Mouse (Mus musculus) kidney, embryonic 16.5 days (tissue): ENCODE results near the gene Krt1. TPM values are rescaled to one million over a fixed set of nuclear protein-coding genes. Genes with fewer than 3 reads are reported as not detected.

Experiments used
- ATAC-seq: fragments of 200-750 bp; cut with Nextera tagmentation; 2 replicates; pipeline ENCODE4 v1.8.0; 2017; ENCODE audit warnings: moderate TSS enrichment; ENCODE audit not compliant: low FRiP score, low TSS enrichment
- H3K27ac ChIP-seq: fragments of 300-500 bp; sonication (generic); 2 replicates; pipeline ENCODE4 v1.5.1; 2014; ENCODE audit warnings: low read length
- H3K27me3 ChIP-seq: fragments of 300-500 bp; sonication (generic); 2 replicates; pipeline ENCODE4 v1.6.1; 2014; ENCODE audit warnings: low read length, control low read depth, mixed read lengths; ENCODE audit not compliant: insufficient read depth
- H3K36me3 ChIP-seq: fragments of 300-500 bp; sonication (generic); 2 replicates; pipeline ENCODE4 v1.6.1; 2014; ENCODE audit warnings: low read length, control low read depth, mixed read lengths; ENCODE audit not compliant: insufficient read depth
- H3K4me1 ChIP-seq: fragments of 300-500 bp; sonication (generic); 2 replicates; pipeline ENCODE4 v1.6.1; 2014; ENCODE audit warnings: low read length, control low read depth, mixed read lengths; ENCODE audit not compliant: insufficient read depth
- H3K4me2 ChIP-seq: fragments of 300-500 bp; sonication (generic); replicated peaks from 2 replicates; pipeline ENCODE4 v1.6.1; 2014; ENCODE audit warnings: low read depth, low read length
- H3K4me3 ChIP-seq: fragments of 300-500 bp; sonication (generic); 2 replicates; pipeline ENCODE4 v1.5.1; 2014; ENCODE audit warnings: mild to moderate bottlenecking, low read length
- H3K9ac ChIP-seq: fragments of 300-500 bp; sonication (generic); replicated peaks from 2 replicates; pipeline ENCODE4 v1.6.1; 2014; ENCODE audit warnings: low read length
- H3K9me3 ChIP-seq: fragments of 300-500 bp; sonication (generic); 2 replicates; pipeline ENCODE4 v1.6.1; 2016; ENCODE audit warnings: low read length, control low read depth
- WGBS: fragments of 180-500 bp; shearing (Covaris S2); extraction: QIAGEN DNeasy Blood & Tissue Kit; methylation state at CpG from one replicate; pipeline ENCODE4 v1.1.7; 2014; 5-methylcytosine and 5-hydroxymethylcytosine counted together
- polyA plus RNA-seq: library from polyadenylated mRNA; unstranded; fragments of >200 nt; fragmentation: Nextera tagmentation; extraction: Ambion mirVana; gene quantifications from 2 replicates; pipeline ENCODE4 v1.2.1, GENCODE M21; 2015

Gene Krt1
- 0.57 and 0.77 TPM in 2 replicates for polyA plus RNA-seq

DNA sequence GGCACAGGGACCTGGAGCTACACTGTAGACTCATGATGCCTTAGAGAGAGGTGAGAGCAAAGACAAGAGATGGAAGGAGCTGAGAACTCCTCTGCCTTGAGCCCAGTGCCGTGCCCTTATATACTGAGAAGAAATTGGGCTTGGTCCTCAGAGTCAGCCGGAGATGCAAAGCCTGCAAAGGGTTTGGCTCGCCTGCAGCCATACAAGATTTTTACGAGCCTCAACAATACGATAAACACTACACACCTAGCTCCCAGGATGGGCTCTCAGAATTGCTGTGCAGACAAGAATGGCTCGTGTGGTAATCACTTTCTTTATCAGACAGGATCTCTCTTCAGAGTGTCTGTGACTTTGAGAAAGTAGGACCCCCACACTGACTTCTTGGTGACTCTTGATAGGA, at the start of gene Krt1:
Gene Krt1 (minus strand): TSS at position 101 of the 400 bp plus-strand sequence.
- Histone ChIP-seq H3K9me3 (no peaks in the 10 kb centered on the region), H3K27me3 (peaks cover 20% of the 10 kb centered on the region; the same call in 1 of the 2 replicates), H3K4me3 (no peak within 1 kb of the TSS), H3K4me1 (no peaks in the 10 kb centered on the region; the same call in 1 of the 2 replicates), H3K4me2 (no peak within 1 kb of the TSS), H3K36me3 (no peaks in the 10 kb centered on the region), H3K9ac (no peak within 1 kb of the TSS), H3K27ac (no peak within 1 kb of the TSS)
- 72% methylated on average over 6 of the region's 6 CpGs for WGBS
- no peak for ATAC-seq

DNA sequence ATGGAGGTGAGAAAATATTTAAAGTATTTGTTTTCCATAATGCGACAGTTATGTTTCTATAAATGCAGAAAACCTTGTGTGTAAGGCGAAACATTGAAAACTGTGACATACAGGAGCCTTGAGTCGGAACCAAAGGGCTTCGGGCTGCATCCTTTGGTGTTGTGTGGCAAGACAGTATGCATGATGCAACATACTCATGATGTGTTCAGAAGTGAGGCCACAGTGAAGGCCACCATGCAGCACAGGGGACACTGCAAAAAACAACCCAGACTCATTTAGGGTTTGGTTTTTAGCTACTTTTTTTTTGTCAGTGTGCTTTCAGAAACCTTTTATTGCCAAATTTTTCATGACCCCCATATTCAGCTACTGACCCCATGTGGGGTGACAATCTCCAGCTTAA, 44.6 kb upstream of the Krt1 start:
- Histone ChIP-seq H3K9ac (no peak overlapping the region), H3K4me3 (no peak overlapping the region), H3K4me1 (no peaks in the 10 kb centered on the region), H3K36me3 (no peaks in the 10 kb centered on the region), H3K4me2 (no peak overlapping the region), H3K27me3 (no peaks in the 10 kb centered on the region), H3K9me3 (no peaks in the 10 kb centered on the region), H3K27ac (no peak overlapping the region)
- WGBS = 89% methylated on average over 4 of the region's 4 CpGs
- no peak for ATAC-seq

DNA sequence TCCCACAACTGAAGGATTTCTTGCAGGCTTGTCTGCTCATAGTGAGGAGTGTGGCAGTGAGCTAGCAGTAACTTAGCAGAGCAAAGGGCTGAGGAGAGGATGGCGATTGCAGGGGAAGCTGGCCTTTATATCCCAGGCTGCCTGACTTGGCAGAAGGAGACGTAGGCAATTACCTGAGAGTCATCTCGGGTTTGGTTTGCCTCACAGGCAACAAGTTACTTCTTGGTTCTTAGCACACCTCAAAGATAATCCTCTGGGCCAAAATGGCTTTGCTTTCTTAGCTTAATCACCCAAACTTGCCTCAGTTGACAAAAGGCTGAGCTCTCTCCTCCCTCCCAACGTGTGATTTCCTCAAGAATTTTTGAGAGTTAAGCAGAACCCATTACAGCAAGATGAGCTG, 42.2 kb upstream of the Krt1 start, which contains the start of gene Krt76:
Gene Krt76 (minus strand): TSS at position 101 of the 400 bp plus-strand sequence.
- no peak within 1 kb of the TSS for H3K9ac ChIP-seq
- no peaks in the 10 kb centered on the region for H3K27me3 ChIP-seq
- WGBS = 48% methylated on average over 4 of the region's 4 CpGs
- H3K4me2 ChIP-seq = no peak within 1 kb of the TSS
- no peak within 1 kb of the TSS for H3K27ac ChIP-seq
- no peaks in the 10 kb centered on the region for H3K4me1 ChIP-seq
- H3K4me3 ChIP-seq = no peak within 1 kb of the TSS
- ATAC-seq = no peak
- no peaks in the 10 kb centered on the region for H3K36me3 ChIP-seq
- no peaks in the 10 kb centered on the region for H3K9me3 ChIP-seq

GRCm38 (mm10) chr15:101879776-101880175, 29.2 kb upstream of the Krt1 start:
- Histone ChIP-seq H3K4me3 (no peak overlapping the region), H3K27me3 (no peaks in the 10 kb centered on the region), H3K9ac (no peak overlapping the region), H3K36me3 (no peaks in the 10 kb centered on the region), H3K27ac (no peak overlapping the region), H3K4me1 (no peaks in the 10 kb centered on the region), H3K4me2 (no peak overlapping the region), H3K9me3 (no peaks in the 10 kb centered on the region)
- ATAC-seq = no peak
- 24% methylated on average over 9 of the region's 11 CpGs for WGBS

- no peak overlapping the region for H3K4me2 ChIP-seq
- H3K4me3 ChIP-seq = no peak overlapping the region
- no peak for ATAC-seq
- H3K9me3 ChIP-seq = no peaks in the 10 kb centered on the region
- no peaks in the 10 kb centered on the region for H3K4me1 ChIP-seq
- 55% methylated on average over 2 of the region's 2 CpGs for WGBS
- H3K27me3 ChIP-seq = no peaks in the 10 kb centered on the region
- H3K27ac ChIP-seq = no peak overlapping the region
- no peak overlapping the region for H3K9ac ChIP-seq
- H3K36me3 ChIP-seq = no peaks in the 10 kb centered on the region
Observed at GRCm38 (mm10) chr15:101878041-101878440, 27.4 kb upstream of the Krt1 start.

- Histone ChIP-seq H3K36me3 (no peaks in the 10 kb centered on the region), H3K4me3 (no peak overlapping the region), H3K9ac (no peak overlapping the region), H3K4me1 (no peaks in the 10 kb centered on the region), H3K27me3 (no peaks in the 10 kb centered on the region; the same call in 1 of the 2 replicates), H3K27ac (no peak overlapping the region), H3K9me3 (no peaks in the 10 kb centered on the region), H3K4me2 (no peak overlapping the region)
- 93% methylated on average over 1 of the region's 1 CpGs for WGBS
- no peak for ATAC-seq
Observed at GRCm38 (mm10) chr15:101874383-101874782, 23.8 kb upstream of the Krt1 start.

DNA sequence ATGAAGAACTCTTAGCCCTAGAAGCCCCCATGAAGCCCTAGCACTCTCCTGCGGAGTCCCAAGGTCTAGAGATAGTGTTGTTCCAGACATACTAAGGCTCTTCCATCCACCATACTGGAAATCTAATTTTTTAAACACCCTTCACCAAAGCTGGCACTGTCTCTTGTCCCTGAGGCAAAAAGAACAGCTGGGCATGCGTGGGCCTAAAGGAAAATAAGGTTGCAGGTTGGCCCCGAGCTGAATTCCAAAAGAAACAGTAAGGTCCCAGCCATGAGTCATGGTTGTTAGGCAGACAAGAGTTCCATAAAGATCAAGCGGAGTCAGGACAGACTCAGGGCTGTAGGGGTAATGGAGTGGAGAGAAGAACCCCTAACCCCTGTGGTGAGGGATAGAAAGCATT, 22.6 kb upstream of the Krt1 start:
- no peak for ATAC-seq
- Histone ChIP-seq H3K9ac (no peak overlapping the region), H3K4me2 (no peak overlapping the region), H3K4me1 (no peaks in the 10 kb centered on the region), H3K36me3 (no peaks in the 10 kb centered on the region), H3K27ac (no peak overlapping the region), H3K4me3 (no peak overlapping the region), H3K27me3 (no peaks in the 10 kb centered on the region; the same call in 1 of the 2 replicates), H3K9me3 (no peaks in the 10 kb centered on the region)
- whole genome bisulfite sequencing = 50% methylated on average over 4 of the region's 4 CpGs

- no peak within 1 kb of the TSS for H3K9ac ChIP-seq
- no peak for ATAC-seq
- H3K36me3 ChIP-seq = no peaks in the 10 kb centered on the region
- no peaks in the 10 kb centered on the region for H3K4me1 ChIP-seq
- H3K9me3 ChIP-seq = no peaks in the 10 kb centered on the region
- H3K4me3 ChIP-seq = no peak within 1 kb of the TSS
- no peak within 1 kb of the TSS for H3K4me2 ChIP-seq
- no peaks in the 10 kb centered on the region; the same call in 1 of the 2 replicates for H3K27me3 ChIP-seq
- H3K27ac ChIP-seq = no peak within 1 kb of the TSS
- WGBS = 44% methylated on average over 6 of the region's 6 CpGs
Observed at GRCm38 (mm10) chr15:101869431-101869830, 18.8 kb upstream of the Krt1 start, which contains the start of gene Krt77. Gene Krt77 (minus strand): TSS chr15:101869705.

GRCm38 (mm10) chr15:101866754-101867153, 16.2 kb upstream of the Krt1 start:
- WGBS = 78% methylated on average over 7 of the region's 7 CpGs
- Histone ChIP-seq H3K4me3 (no peak overlapping the region), H3K4me1 (no peaks in the 10 kb centered on the region), H3K9ac (no peak overlapping the region), H3K27me3 (no peaks in the 10 kb centered on the region), H3K27ac (no peak overlapping the region), H3K36me3 (no peaks in the 10 kb centered on the region), H3K4me2 (no peak overlapping the region), H3K9me3 (no peaks in the 10 kb centered on the region)
- ATAC-seq = no peak

DNA sequence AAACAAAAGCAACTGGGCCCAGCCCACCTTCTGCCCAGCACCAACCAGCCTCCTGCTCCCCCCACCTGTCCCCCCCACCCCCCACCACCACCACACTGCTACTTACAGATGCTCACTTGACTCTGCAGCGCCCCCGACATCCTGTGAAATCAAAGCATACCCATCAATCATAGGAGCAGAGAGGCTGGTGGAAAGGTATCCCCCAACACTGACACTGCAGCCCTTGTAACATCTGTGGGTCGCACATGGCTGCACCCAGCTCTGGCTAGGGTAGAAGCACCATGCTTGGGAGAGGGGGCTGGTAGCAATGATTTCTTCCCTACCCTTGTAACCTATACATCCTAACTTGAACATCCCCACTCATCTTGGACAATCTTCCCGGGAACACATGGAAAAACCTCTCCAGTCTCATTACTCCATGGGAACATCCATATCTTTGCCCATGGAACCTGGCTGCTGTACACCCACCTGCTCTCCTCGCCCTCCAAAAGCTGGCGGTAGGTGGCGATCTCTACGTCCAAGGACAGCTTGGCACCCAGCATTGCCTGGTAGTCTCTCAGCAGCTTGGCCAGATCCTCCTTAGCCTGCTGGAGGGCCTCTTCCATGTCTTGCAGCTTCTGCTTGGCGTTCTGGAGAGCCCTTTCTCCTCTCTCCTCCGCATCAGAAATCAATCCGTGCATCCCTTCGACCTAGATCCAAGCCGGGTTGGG, 10.0 kb upstream of the Krt1 start:
- Histone ChIP-seq H3K4me1 (peaks cover 9% of the 10 kb centered on the region), H3K36me3 (no peaks in the 10 kb centered on the region), H3K27ac (no peak overlapping the region), H3K27me3 (peaks cover 30% of the 10 kb centered on the region), H3K4me3 (no peak overlapping the region), H3K9me3 (no peaks in the 10 kb centered on the region), H3K4me2 (peak overlapping the region; percentile 65), H3K9ac (no peak overlapping the region)
- 48% methylated on average over 13 of the region's 13 CpGs for WGBS
- no peak for ATAC-seq
